Mouse (Mus musculus): ENCODE results near the gene Cgnl1. TPM values are rescaled to one million over a fixed set of nuclear protein-coding genes. Genes with fewer than 3 reads are reported as not detected.

Gene Cgnl1
- polyA plus RNA-seq, 1 experiment, result 10.4 TPM

DNA sequence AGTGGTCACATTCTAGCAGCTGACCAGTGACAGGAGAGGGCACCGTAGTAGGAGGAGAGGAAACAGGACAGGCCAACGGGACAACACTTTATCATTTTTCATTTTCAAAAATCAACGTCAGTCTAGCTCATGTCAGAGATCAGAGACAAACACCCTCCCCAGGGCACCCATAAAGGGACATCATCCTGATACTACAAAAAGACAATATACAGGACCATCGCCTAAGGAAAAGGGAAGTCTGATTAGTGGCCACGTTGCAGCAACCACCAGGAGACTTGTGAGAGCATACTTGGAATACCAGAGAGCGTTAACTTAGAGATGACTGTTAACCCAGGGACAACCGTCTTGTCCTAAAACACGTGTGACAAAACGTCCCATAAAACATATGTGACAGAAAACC is 1.7 kb downstream of the Cgnl1 start:
- no peak for DNase-seq (ENCODE audit: extremely low spot score in 1 of 2, low spot score in 1 of 2)

DNA sequence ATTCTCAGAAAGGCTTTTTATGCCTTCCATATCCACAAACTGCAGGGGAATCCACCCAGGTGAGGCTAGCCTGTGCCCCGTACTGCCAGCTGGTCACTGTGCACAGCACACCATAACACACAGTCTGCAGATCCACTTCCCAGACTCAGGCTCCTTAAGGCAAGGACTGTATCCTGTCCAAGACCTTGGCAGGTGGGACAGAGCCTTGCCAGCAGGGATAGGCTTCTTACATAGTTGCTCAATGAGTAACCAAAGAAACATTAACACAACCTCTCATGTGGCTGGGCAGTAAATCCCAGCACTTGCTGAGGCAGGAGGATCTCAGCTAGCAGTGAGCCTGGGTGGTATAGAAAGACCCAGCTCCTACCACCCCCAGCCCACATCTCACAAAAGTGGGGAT is 3.3 kb downstream of the Cgnl1 start:
- no peak for DNase-seq (ENCODE audit: extremely low spot score in 1 of 2, low spot score in 1 of 2)

DNA sequence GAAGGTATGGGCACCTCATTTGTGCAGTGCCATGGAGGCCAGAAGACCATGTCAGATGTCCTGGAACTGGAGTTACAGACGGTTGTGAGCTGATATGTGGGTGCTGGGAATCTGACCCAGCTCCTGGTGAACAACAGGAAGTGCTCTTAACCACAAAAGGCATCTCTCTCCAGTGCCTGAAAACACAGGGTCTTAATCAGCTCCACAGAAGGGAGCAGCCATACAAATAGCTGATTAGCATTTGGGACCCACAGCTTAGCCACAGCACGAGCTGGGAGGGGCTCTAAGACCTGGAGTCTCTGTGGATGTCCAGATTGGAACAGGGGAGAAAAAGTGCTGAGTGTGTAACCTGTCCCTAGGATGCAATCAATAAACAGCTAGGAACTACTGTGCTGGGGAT is 4.5 kb downstream of the Cgnl1 start:
- DNase-seq (ENCODE audit: extremely low spot score in 1 of 2, low spot score in 1 of 2), result no peak

DNA sequence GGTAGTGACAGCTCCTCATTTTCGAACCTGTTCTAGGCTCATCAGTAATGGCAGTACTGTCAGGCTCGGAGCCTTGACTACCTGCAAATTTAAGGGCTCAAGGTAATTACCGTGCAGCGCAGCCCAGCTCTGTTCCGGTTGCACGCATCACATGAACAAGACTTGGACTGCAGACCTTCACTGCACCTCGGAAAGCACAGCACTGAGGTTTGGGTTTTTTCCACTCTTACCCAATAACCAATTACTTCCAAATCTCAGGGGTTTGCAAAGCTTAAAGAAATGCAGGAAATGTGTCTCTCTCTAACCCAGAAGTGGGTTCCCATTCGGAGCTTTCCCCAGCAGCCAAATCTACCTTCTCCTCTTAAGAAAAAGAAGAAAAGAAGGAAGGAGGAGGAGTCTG is 5.1 kb downstream of the Cgnl1 start:
- DNase-seq (ENCODE audit: extremely low spot score in 1 of 2, low spot score in 1 of 2), result no peak

DNA sequence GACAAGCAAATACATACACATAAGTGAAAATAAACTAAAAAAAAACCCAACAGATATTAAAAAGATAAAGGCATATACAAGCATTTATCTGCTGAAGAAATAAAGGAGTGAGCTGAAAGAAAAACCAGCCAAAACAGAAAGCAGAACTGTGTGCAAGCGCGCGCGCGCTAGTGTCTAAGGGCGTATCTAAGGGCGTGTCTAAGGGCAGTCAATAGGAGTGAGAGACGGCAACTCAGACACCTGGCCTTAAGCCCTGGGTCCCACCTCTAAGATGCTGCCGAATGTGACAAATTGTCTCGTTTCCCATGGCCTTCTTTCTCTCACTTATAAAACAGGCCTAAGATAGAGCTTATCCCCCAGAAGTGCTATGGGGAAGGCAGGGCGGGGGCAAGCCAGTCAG is 6.9 kb downstream of the Cgnl1 start:
- no peak for DNase-seq (ENCODE audit: extremely low spot score in 1 of 2, low spot score in 1 of 2)

DNA sequence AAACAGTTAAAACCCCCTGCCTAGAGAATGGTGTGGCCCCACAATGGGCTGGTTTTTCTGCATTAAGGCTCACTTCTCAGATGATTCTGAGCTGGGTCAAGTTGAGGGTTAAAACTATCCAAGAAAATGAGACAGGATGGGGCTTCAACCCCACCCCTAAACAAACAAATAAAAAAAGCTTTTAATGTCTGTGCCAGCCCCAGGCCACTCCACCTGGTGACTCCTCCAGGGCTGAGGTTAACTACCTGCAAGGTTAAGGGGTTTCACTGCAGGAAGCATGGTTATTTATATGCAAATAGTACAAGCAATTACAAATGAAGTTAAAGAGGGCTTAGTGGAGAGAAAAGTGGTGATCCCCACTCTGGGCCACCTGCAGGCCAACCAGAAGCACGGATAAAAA is 8.1 kb downstream of the Cgnl1 start:
- DNase-seq (ENCODE audit: extremely low spot score in 1 of 2, low spot score in 1 of 2), result no peak

DNA sequence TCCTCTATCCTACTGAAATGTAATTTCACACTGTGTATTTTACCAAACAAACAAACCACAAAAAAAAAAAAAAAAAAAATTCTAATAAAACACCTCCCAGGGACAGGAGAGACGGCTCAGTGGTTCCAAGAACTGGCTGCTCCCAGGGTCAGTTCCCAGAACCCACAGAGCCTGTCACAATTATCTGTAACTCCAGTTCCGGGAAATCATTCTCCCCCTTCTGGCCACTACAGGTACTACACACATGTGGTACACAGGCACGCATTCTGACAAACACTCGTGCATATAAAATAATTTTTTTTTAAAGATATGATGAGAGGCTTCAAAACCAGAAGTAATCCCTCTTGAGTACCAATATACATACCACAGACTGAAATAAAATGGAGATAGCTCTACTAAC is 9.7 kb downstream of the Cgnl1 start:
- DNase-seq (ENCODE audit: extremely low spot score in 1 of 2, low spot score in 1 of 2), result no peak

DNA sequence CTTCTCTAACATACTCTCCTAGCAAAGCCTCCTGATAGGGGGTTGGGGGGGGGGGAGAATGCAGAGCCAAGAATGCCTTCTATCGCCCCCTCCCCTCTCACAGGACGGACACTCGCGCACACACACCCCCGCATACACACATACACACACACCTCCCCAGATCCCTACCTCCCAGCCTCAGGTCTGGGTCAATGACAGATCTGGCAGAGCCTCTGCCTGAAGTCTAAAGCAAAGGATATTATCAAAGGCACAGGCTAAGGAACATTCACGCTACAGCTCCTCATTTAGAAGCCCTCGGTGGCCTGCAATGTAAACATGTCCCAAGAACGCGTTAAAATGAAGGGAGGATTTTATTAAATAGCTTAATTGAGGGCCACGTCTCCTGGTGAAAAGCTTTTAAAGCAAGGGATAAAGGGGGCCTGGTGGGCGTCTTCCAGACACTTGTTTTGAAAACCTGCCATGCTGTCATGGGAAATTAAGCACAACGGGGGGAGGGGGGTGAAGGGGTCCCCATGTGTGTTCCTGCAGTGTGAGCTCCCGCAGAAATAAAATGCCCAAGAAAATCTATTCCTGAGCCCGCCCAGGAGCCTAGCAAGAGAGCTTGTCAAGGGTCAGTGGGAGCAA is 10.8 kb downstream of the Cgnl1 start:
- DNase-seq (ENCODE audit: extremely low spot score in 1 of 2, low spot score in 1 of 2), result no peak

DNA sequence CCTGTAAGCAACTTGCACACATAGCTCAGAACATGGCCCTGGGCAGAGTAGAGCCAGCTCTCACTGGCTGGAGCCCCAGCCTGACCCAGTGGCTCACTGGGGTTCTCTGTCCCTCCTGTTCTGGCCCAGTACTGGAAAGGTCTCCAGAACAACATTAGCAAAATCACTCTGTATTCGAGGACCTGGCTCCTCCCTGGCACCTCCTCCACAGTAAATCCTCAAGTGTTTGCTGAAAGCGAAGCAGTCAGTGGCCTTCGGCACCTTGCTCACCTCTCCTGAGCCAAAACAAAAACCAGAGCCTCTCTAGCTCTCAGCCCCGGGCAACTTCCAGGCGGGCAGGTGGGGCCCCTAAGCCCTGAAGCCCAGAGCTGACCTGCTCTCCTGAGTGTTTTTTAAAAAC is 11.5 kb downstream of the Cgnl1 start:
- no peak for DNase-seq (ENCODE audit: extremely low spot score in 1 of 2, low spot score in 1 of 2)

DNA sequence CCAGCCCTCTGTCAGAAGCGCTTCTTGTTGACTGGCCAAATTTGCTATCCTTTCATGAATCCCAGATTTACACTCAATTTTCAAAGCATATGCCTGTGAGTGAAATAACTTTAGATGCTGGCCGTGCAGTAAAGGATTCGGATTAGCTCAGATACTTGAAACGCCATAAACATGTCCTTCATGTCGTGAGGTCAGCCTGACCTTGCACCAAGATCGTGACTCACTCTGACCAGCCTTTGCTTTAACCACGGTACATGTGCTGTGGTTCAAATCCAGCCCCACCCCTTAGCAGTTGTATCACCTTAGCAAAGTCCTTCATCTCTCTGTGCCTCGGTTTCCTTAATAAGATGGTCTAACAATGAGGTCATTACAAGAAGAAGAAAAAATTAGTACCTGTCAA is 14.0 kb downstream of the Cgnl1 start:
- no peak for DNase-seq (ENCODE audit: extremely low spot score in 1 of 2, low spot score in 1 of 2)

DNA sequence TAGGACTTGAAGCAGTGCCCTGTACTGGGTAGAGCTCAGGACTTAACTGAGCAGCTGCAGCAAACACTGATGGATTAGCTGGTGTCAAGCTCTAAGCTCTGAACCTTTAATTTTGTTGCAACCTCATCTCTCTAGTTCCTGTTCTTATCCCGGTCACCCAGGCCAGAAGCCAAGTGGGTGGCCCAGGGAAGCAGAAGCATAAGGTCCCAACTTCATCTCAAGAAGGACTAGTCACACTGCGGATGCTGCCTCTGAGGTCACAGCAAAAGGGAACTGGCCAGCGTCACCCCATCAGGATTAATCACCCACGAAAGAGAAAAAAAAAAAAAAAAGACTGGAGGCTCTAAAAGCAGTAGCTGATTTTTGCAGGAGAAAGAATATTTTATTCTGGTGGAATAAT is 14.5 kb downstream of the Cgnl1 start:
- no peak for DNase-seq (ENCODE audit: extremely low spot score in 1 of 2, low spot score in 1 of 2)

DNA sequence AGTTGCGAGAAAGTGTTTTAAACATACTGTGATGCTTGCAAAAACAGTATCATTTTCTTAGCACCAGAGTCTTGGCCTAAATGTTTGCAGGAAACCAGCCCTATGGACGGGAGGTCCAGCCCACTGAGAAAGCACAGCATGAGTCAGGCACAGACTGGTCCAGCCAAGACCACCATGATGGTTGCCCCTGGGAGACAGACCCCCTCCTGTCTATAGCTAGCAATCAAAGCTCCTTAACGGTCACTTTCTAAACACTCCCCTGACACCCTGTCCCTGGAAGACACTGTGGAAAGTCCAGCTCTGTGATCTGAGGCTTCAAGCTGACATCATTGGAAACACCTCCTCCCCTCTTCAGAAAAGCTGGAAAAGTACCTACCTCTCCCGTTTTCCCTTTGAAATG is 17.4 kb downstream of the Cgnl1 start:
- no peak for DNase-seq (ENCODE audit: extremely low spot score in 1 of 2, low spot score in 1 of 2)

DNA sequence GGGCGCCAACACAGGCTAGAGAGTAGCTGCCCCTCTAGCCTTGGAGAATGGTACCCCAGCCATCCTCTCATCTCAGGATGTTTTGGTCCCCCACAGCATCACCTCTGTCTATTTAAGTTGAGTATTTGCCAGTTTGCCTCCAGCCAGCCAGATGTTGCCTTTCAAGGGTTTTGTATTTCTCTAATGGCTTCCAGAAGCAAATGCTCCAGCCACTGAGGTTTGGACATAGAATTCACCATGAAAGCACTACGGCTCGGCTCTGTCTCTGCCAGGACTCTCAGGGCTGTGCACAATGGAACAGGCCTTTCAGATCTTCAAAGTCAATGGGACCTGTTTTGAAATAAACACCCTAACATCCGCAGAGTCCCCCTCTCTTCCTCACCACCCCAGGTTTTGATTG is 17.9 kb downstream of the Cgnl1 start:
- no peak for DNase-seq (ENCODE audit: extremely low spot score in 1 of 2, low spot score in 1 of 2)

DNA sequence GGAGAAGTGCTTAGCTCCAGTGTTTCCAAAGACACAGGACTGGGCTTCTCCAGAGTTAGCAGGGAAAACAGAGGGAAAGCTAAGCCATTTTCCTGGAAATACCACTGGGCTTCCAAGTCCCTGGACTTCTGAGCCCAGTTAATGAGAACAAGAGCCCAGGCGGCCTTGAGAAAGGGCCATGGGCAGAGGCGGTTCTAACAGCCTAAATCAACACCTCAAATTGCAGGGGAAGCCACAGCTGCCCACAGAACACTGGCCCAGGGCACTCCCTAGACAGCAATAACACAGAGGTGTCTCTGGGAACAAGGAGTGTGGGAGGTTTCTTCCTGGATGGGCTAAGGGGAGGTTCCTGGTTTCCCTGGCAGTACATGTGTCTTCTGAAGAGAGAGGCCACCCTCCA is 18.3 kb downstream of the Cgnl1 start:
- no peak for DNase-seq (ENCODE audit: extremely low spot score in 1 of 2, low spot score in 1 of 2)

DNA sequence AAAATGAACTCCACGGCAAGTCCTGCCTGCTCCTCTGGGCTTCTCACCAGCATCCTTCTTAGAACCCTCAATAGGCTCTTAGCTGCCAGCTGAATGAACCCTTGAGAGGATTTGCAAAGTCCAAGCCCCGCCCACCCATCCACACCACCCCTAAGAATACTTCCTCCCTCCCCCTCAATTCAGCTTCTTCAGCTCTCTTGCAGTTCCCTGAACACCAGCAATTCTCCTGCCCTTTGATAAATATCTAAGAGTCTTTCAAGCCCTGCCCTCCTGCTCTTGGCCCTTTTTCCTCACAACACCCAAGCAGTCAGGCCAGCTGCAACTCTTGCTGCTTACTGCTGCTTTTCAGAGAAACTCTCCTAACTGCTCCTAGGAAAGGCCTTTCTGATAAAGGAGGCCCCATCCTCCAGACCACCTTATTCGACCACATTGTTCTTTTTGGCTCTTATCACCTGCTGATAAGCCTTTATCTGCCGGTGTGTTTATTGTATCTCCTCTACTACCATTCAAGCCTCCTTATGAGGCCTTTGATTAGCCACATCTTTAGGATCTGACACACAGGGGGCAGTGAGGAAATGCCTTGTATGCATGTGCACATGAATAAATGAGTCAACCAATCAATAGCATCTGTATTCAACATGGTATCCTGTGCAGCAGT is 21.3 kb downstream of the Cgnl1 start:
- DNase-seq (ENCODE audit: extremely low spot score in 1 of 2, low spot score in 1 of 2), result no peak

DNA sequence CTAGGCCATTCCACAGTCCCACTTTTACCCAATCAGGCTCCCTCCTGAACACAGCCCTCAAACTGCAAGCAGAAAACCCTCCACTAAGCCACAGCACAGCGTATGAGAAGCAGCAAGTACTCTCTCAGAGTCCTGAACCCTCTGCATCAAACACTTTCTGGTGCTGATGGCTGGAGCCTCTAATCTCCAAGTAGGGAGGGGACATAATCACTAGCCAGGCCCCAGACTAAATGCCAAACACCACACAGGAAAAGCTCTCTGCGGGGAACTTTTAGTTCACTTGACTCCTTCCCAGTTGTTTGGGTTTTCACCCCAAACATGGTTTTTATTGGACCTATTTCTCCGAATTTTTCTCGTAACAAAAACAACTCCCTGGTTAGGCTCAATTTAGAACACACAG is 25.0 kb downstream of the Cgnl1 start:
- DNase-seq (ENCODE audit: extremely low spot score in 1 of 2, low spot score in 1 of 2), result no peak

DNA sequence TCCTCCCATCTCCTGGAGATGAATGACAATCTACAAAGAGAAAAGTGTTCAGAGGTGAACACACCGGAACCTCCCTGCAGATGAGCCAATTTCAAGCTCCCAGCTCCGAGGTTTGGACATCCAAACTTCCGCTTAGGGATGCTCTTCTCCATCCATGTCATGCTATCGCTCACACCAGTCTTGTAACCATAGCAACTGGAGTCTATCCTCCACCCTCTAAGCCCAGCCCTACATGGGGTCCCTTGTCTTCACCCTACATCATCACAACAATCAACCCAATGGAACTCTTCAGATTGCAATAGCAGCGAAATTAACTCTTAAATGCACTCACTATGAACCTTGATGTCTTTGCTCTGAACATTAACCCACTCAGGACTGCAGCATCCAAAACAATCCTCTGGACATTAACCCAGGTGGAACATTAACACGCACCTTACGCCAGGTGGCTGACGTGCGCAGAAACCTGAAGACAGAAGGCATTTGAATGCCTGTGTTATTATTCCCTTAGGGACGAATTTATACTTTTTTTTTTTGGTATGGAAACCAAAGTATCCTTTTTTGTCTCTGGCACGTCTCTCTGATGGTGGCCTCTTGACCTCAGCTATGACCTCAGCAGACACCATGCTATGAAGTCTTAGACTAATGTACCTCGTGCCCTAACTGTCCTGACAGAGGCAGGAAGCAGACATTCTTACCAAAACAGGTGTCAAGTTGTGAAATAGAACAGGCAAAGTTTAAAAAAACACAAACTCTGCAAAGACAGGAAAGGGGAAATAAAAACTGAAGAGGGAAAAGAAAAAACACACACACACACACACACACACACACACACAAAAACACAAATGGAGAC is 33.1 kb downstream of the Cgnl1 start:
- DNase-seq (ENCODE audit: extremely low spot score in 1 of 2, low spot score in 1 of 2), result no peak

DNA sequence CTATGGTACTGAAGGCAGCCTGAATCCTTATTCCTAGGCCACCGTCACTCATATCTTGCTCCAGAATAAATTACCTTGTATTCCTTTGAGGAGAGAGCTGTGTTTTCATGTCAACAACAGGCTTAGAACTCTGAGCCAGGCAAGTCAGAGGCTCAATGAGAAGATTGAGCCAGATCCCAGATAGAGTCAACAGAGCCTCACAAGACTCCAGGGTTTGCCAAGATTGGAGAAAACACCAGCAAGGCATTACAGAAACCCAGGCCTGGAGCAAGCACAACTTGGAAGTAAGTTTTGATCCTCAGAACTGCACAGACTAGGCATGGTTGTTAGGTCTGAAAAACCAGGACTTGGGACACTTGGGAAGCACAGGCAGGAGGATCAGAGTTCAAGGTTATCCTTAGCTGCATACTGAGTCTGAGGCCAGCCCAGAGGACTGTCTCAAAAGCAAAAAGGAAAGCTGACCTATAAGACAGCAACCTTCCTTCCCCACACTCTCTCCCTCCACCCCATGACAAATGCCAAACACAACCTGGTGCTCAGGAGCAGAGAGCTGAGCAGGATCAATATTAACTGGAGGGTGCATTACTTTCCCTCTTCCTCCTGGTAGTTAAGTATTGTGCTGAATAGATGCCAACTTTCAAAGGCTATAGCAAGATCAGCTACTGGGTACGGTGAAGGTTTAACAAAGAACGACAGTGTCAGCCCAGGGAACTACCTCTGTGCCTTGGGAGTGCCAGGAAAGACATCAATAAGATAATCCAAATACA is 34.0 kb downstream of the Cgnl1 start:
- DNase-seq (ENCODE audit: extremely low spot score in 1 of 2, low spot score in 1 of 2), result peak in 1 of 2 experiments; percentile 5

DNA sequence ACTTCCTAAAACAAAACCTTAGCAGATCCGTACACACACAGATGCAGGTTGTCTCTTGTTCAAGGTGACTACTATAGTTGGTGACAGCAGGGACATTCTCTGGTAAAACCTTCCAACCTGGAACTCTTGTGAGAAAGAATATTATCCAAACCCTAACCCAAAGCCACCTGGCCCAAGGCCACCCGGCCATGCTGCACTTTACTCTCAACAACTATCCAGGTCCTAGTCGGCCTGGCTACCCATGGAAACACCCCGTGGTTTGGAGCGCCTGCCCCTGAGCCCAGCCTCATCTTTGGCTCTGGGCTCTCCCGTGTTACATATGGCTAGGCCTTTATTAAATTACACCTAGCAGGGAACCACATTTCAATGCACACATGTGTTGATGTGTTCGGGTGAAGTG is 35.5 kb downstream of the Cgnl1 start:
- DNase-seq (ENCODE audit: extremely low spot score in 1 of 2, low spot score in 1 of 2), result no peak

DNA sequence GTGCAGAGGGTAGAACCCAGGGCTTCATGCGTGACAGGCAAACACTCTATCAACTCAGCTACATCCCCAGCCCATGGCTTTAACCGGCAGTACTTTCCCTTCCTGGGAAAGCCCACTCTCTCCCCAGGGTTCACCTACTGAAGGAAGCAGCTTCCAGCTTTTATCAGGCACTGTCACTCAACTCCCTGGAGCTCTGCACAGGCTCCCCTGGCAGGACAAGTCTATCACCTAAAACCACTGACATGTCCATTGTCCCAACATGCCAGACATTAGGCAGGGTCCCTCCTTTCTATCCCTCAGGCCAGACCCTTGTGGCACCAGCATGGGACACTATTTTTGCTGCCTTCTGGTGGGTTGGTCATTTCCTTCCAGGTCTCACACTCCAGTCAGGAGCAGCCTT is 37.8 kb downstream of the Cgnl1 start:
- DNase-seq (ENCODE audit: extremely low spot score in 1 of 2, low spot score in 1 of 2), result no peak

DNA sequence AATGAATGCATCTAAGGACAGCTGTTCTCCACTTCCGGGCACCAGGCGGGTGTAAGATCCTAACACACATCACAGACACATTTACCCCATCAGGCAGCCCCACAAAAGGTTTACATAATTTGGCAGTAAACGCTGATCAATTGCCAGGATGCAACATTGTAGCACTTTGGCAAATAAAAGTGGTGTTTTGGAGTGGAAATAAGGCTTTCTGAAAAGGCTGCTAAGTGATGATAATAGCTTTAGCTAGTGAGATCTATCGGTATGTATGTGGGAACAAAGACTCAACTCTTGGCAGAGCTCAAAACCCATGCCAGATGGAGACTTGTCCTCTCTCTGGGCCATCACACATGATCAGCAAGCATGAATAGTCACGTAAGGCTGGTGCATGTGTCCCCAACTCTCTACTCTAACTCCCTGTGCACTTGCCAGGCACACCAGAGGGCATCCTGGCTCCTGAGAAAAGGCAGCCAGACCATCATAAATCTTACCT is 42.5 kb downstream of the Cgnl1 start:
- no peak for DNase-seq (ENCODE audit: extremely low spot score in 1 of 2, low spot score in 1 of 2)
